Mouse (Mus musculus): ENCODE data around the gene Sarnp. TPM values are rescaled to one million over a fixed set of nuclear protein-coding genes. Genes with fewer than 3 reads are reported as not detected.
A peak's percentile ranks its signal among the peaks of the same experiment; 100 is the strongest.
"Not testable (repeated sequence)": the region's sequence is repeated elsewhere in the genome, so short reads cannot be mapped to it uniquely, and the experiment has no call there.

Sarnp gene
- polyA plus RNA-seq, 1 experiment from 2014 or later = 143 TPM

GRCm38 (mm10) chr10:128805092-128806000 lies 11.8 kb upstream of the Sarnp start:
- H3K4me1 ChIP-seq (ENCODE audit: control insufficient read depth, insufficient read depth, low read length) = peaks cover 53% of the 10 kb centered on the region
- ATAC-seq = peak; percentile 95
- peak overlapping the region; percentile 59 for H3K4me2 ChIP-seq (ENCODE audit: low read length)
- WGBS = under 1% methylated on average over 65 of the region's 70 CpGs
- H3K27ac ChIP-seq (ENCODE audit: low read length) = peak overlapping the region; percentile 97
- H3K36me3 ChIP-seq (ENCODE audit: control insufficient read depth, insufficient read depth, low read length) = peaks cover 3% of the 10 kb centered on the region; the same call in 1 of the 2 replicates
- H3K4me3 ChIP-seq (ENCODE audit: low read depth, low read length) = peak overlapping the region; percentile 74
- H3K9me3 ChIP-seq (replicated peaks; ENCODE audit: control insufficient read depth, low read length, poor library complexity, severe bottlenecking) = no peaks in the 10 kb centered on the region
- peak overlapping the region; percentile 88 for H3K9ac ChIP-seq (ENCODE audit: low read depth, low read length)
- H3K27me3 ChIP-seq (ENCODE audit: control insufficient read depth, insufficient read depth, low read depth, low read length) = no peaks in the 10 kb centered on the region

DNA sequence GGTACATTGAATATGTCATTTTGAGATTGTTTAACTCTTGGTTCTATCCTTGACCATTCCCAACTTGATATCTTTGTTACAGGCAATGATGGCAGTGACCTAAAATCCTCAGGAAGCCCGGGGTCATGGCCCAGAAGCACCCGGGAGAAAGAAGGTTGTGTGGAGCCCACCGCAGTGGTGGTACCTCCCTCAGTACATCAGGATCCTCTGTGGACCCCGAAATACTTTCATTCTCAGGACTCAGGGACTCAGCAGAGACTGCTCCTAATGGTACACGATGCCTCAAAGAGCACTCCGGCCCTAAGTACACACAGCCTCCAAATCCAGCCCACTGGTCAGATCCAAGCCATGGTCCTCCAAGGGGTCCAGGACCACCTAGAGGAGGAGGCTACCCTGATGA lies 11.0 kb upstream of the Sarnp start:
- Histone ChIP-seq H3K36me3 (ENCODE audit: control insufficient read depth, insufficient read depth, low read length) (no peaks in the 10 kb centered on the region), H3K27me3 (ENCODE audit: control insufficient read depth, insufficient read depth, low read depth, low read length) (no peaks in the 10 kb centered on the region), H3K9ac (ENCODE audit: low read depth, low read length) (peak overlapping the region; percentile 74), H3K4me3 (ENCODE audit: low read depth, low read length) (peak overlapping the region; percentile 74), H3K4me2 (ENCODE audit: low read length) (peak overlapping the region; percentile 59), H3K4me1 (ENCODE audit: control insufficient read depth, insufficient read depth, low read length) (peaks cover 55% of the 10 kb centered on the region), H3K27ac (ENCODE audit: low read length) (no peak overlapping the region; the same call in 1 of the 2 replicates), H3K9me3 (replicated peaks; ENCODE audit: control insufficient read depth, low read length, poor library complexity, severe bottlenecking) (no peaks in the 10 kb centered on the region)
- 65% methylated on average over 6 of the region's 6 CpGs for WGBS
- ATAC-seq = no peak

- H3K36me3 ChIP-seq (ENCODE audit: control insufficient read depth, insufficient read depth, low read length) = no peaks in the 10 kb centered on the region
- H3K4me3 ChIP-seq (ENCODE audit: low read depth, low read length) = peak overlapping the region; percentile 15; the same call in 1 of the 2 replicates
- H3K4me1 ChIP-seq (ENCODE audit: control insufficient read depth, insufficient read depth, low read length) = peaks cover 55% of the 10 kb centered on the region
- H3K9me3 ChIP-seq (replicated peaks; ENCODE audit: control insufficient read depth, low read length, poor library complexity, severe bottlenecking) = no peaks in the 10 kb centered on the region
- H3K9ac ChIP-seq (ENCODE audit: low read depth, low read length) = 0 out of 2 replicates have a peak overlapping the region, but pooled peaks have one; percentile 3
- 96% methylated on average over 8 of the region's 8 CpGs for WGBS
- H3K4me2 ChIP-seq (ENCODE audit: low read length) = peak overlapping the region; percentile 59
- H3K27ac ChIP-seq (ENCODE audit: low read length) = no peak overlapping the region
- no peak for ATAC-seq
- no peaks in the 10 kb centered on the region for H3K27me3 ChIP-seq (ENCODE audit: control insufficient read depth, insufficient read depth, low read depth, low read length)
Measured at GRCm38 (mm10) chr10:128807018-128807417, 10.1 kb upstream of the Sarnp start.

DNA sequence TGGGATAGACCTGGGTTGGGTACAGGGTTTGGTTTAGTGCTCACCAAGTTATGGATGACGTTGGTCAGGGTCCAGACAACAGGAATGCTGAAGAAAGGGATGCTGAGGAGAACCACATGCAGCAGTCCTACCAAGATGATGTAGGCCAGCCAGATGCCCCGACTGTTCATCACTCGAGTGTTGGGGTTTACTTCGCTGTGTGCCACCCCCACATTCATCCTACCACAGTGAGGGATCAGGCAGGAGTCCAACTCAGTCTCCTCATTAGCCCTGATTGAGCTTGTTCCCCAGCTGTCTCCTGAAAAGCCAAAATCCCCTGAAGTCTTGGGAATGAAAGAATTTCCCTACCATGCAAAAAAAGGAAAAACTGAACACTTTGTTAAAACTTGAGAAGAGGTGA lies 3.1 kb downstream of the Sarnp start:
- no peak overlapping the region for H3K4me3 ChIP-seq (ENCODE audit: low read depth, low read length)
- no peak overlapping the region for H3K9ac ChIP-seq (ENCODE audit: low read depth, low read length)
- H3K36me3 ChIP-seq (ENCODE audit: control insufficient read depth, insufficient read depth, low read length) = peaks cover 23% of the 10 kb centered on the region
- no peak overlapping the region for H3K27ac ChIP-seq (ENCODE audit: low read length)
- WGBS = 92% methylated on average over 4 of the region's 4 CpGs
- no peaks in the 10 kb centered on the region for H3K9me3 ChIP-seq (replicated peaks; ENCODE audit: control insufficient read depth, low read length, poor library complexity, severe bottlenecking)
- H3K4me1 ChIP-seq (ENCODE audit: control insufficient read depth, insufficient read depth, low read length) = peaks cover 19% of the 10 kb centered on the region
- H3K27me3 ChIP-seq (ENCODE audit: control insufficient read depth, insufficient read depth, low read depth, low read length) = no peaks in the 10 kb centered on the region
- H3K4me2 ChIP-seq (ENCODE audit: low read length) = no peak overlapping the region
- no peak for ATAC-seq

DNA sequence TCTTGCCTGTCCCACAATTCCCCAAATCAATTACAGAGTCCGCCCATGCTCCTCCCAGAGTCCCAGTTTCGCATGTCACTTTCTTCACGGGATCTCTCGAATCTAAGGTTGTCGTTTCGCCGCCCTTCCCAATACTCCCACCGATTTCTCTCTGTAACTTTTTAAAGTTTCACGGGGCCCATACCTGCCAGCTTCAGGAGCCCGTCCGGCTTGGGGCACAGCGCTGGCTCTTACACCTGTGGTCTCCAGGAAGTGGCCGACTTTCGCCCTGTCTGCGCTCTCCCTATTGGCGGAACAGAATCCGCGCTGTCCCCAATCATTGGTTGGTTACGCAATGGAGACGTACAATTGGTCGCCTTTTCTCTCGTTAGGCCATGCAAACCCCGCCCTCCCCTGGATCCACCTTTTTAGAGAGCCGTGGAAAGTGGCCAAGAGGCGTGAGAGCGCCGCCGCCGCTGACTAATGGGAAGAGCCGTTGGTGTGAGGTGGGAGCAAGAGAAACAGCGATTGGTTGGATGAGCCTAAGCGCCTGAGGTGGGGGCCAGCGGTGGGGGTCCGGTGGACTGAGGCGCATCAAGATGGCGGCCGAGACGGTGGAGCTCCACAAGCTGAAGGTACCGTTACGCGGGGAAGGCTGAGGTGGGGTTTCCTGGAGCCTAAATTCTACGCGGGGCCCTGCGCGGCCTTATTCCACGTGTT lies 4.4 kb downstream of the Sarnp start, which contains the start of gene Ormdl2:
Gene Ormdl2 (minus strand): TSS at position 288 of the 699 bp plus-strand sequence.
- H3K27ac ChIP-seq (ENCODE audit: low read length) = peak within 1 kb of the TSS; percentile 12; the same call in 1 of the 2 replicates
- peak within 1 kb of the TSS; percentile 69 for H3K9ac ChIP-seq (ENCODE audit: low read depth, low read length)

DNA sequence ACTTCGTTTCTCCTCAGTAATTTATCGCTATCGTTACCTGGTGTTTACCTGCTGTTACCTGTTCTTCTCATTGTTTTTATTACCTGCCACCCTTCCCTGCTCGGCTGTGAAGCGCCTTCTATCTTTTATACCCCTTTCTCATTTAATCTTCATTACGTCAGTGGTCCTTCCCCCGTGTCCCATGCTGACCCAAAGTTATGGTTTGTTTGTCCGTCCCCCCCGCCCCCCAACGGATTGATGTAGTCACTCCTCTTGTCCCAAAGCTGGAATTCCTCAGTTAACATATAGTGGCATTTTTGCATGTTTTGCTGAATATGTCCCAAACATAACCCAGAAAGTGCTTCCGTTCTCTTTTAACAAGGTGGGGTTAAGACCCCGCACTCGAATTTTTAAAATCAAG lies 5.0 kb downstream of the Sarnp start:
- peak overlapping the region; percentile 87 for H3K4me2 ChIP-seq (ENCODE audit: low read length)
- peaks cover 19% of the 10 kb centered on the region for H3K4me1 ChIP-seq (ENCODE audit: control insufficient read depth, insufficient read depth, low read length)
- H3K27me3 ChIP-seq (ENCODE audit: control insufficient read depth, insufficient read depth, low read depth, low read length) = no peaks in the 10 kb centered on the region
- WGBS = 3% methylated on average over 13 of the region's 13 CpGs
- H3K36me3 ChIP-seq (ENCODE audit: control insufficient read depth, insufficient read depth, low read length) = peaks cover 10% of the 10 kb centered on the region
- ATAC-seq = no peak; the same call in 1 of the 2 replicates
- peak overlapping the region; percentile 12; the same call in 1 of the 2 replicates for H3K27ac ChIP-seq (ENCODE audit: low read length)
- peak overlapping the region; percentile 65 for H3K4me3 ChIP-seq (ENCODE audit: low read depth, low read length)
- H3K9me3 ChIP-seq (replicated peaks; ENCODE audit: control insufficient read depth, low read length, poor library complexity, severe bottlenecking) = no peaks in the 10 kb centered on the region
- H3K9ac ChIP-seq (ENCODE audit: low read depth, low read length) = peak overlapping the region; percentile 69

More for the DNA sequence above, 4.4 kb downstream of the Sarnp start, which contains the start of gene Ormdl2:
- ATAC-seq = peak; percentile 100
- WGBS = under 1% methylated on average over 46 of the region's 46 CpGs
- H3K9me3 ChIP-seq (replicated peaks; ENCODE audit: control insufficient read depth, low read length, poor library complexity, severe bottlenecking) = no peaks in the 10 kb centered on the region
- no peaks in the 10 kb centered on the region for H3K27me3 ChIP-seq (ENCODE audit: control insufficient read depth, insufficient read depth, low read depth, low read length)
- H3K4me3 ChIP-seq (ENCODE audit: low read depth, low read length) = peak within 1 kb of the TSS; percentile 65
- peak within 1 kb of the TSS; percentile 87 for H3K4me2 ChIP-seq (ENCODE audit: low read length)
- peaks cover 16% of the 10 kb centered on the region for H3K36me3 ChIP-seq (ENCODE audit: control insufficient read depth, insufficient read depth, low read length)
- H3K4me1 ChIP-seq (ENCODE audit: control insufficient read depth, insufficient read depth, low read length) = peaks cover 19% of the 10 kb centered on the region

GRCm38 (mm10) chr10:128823087-128823486 lies 6.0 kb downstream of the Sarnp start:
- not testable (repeated sequence) for H3K27ac ChIP-seq (ENCODE audit: low read length); H3K36me3 ChIP-seq (ENCODE audit: control insufficient read depth, insufficient read depth, low read length); H3K9ac ChIP-seq (ENCODE audit: low read depth, low read length); H3K9me3 ChIP-seq (replicated peaks; ENCODE audit: control insufficient read depth, low read length, poor library complexity, severe bottlenecking); H3K4me3 ChIP-seq (ENCODE audit: low read depth, low read length); H3K27me3 ChIP-seq (ENCODE audit: control insufficient read depth, insufficient read depth, low read depth, low read length); ATAC-seq
- WGBS = 77% methylated on average over 4 of the region's 4 CpGs
- H3K4me2 ChIP-seq (ENCODE audit: low read length) = peak overlapping the region; percentile 87
- H3K4me1 ChIP-seq (ENCODE audit: control insufficient read depth, insufficient read depth, low read length) = peaks cover 19% of the 10 kb centered on the region

DNA sequence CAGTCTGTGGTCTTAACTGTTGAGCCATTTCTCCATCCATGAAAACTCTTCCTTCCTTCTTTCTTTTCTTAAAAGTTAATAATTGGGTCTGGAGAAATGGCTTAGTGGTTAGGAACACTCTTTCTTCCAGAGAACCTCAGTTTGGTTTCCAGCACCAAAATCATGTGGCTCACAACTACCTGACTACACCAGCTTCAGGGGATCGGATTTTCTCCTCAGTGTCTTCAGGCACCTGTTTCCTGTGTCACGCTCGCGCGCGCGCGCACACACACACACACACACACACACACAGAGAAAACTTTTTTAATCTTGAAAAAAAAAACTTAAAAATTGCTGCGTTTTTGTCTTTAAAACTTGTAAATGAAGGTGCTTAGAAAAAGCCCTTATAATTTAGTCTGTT lies 6.7 kb downstream of the Sarnp start:
- no peak for ATAC-seq
- no peak overlapping the region for H3K27ac ChIP-seq (ENCODE audit: low read length)
- no peaks in the 10 kb centered on the region for H3K36me3 ChIP-seq (ENCODE audit: control insufficient read depth, insufficient read depth, low read length)
- H3K4me3 ChIP-seq (ENCODE audit: low read depth, low read length) = no peak overlapping the region
- no peak overlapping the region for H3K9ac ChIP-seq (ENCODE audit: low read depth, low read length)
- no peak overlapping the region for H3K4me2 ChIP-seq (ENCODE audit: low read length)
- no peaks in the 10 kb centered on the region for H3K9me3 ChIP-seq (replicated peaks; ENCODE audit: control insufficient read depth, low read length, poor library complexity, severe bottlenecking)
- WGBS = 94% methylated on average over 9 of the region's 9 CpGs
- H3K27me3 ChIP-seq (ENCODE audit: control insufficient read depth, insufficient read depth, low read depth, low read length) = no peaks in the 10 kb centered on the region
- peaks cover 19% of the 10 kb centered on the region for H3K4me1 ChIP-seq (ENCODE audit: control insufficient read depth, insufficient read depth, low read length)
